Mouse (Mus musculus) CH12.LX (cell line): Measurements from ENCODE around the gene Gm4450. TPM values are rescaled to one million over a fixed set of nuclear protein-coding genes. Genes with fewer than 3 reads are reported as not detected.

Source experiments
- DNase-seq: peaks from one replicate; pipeline ENCODE4 v3.0.0-alpha.2; 2013; ENCODE audit errors: extremely low read depth
- H3K27ac ChIP-seq: 2 replicates; pipeline ENCODE4 v1.5.1; 2012; ENCODE audit warnings: low read depth, mild to moderate bottlenecking, control low read depth, moderate library complexity; ENCODE audit not compliant: insufficient read depth
- H3K27me3 ChIP-seq: replicated peaks from 2 replicates; pipeline ENCODE3; 2012; ENCODE audit warnings: inconsistent platforms
- H3K36me3 ChIP-seq, 2 experiments: replicated peaks in 1 of 2; 2 replicates each; pipeline versions ENCODE3 to v1.6.1; 2012; ENCODE audit warnings: inconsistent platforms in 1 of 2, low read length in 1 of 2, mild to moderate bottlenecking in 1 of 2, mixed read lengths in 1 of 2, moderate library complexity in 1 of 2; ENCODE audit not compliant: control insufficient read depth in 1 of 2, insufficient read depth in 1 of 2
- H3K4me1 ChIP-seq, 2 experiments: 2 replicates each; pipeline ENCODE4 v1.6.1; 2012; ENCODE audit warnings: inconsistent platforms in 1 of 2, moderate library complexity in 1 of 2; ENCODE audit not compliant: insufficient read depth in 2 of 2, control insufficient read depth in 1 of 2
- H3K4me2 ChIP-seq: 2 replicates; pipeline ENCODE4 v1.6.1; 2012; ENCODE audit warnings: low read depth, mild to moderate bottlenecking, control low read depth; ENCODE audit not compliant: poor library complexity, insufficient read depth, severe bottlenecking
- H3K4me3 ChIP-seq, 3 experiments: fragments of 150-350 bp in 1 of 3; sonication (generic) in 1 of 3; replicated peaks in 1 of 3; 2 replicates each; pipeline versions ENCODE3 to v1.5.1; 2011 to 2012; ENCODE audit warnings: low read depth in 2 of 3, low read length in 2 of 3, mild to moderate bottlenecking in 2 of 3, moderate library complexity in 2 of 3, control low read depth in 1 of 3, improper control_type of control experiment in 1 of 3, inconsistent platforms in 1 of 3, mixed read lengths in 1 of 3; ENCODE audit not compliant: poor library complexity in 1 of 3
- H3K79me2 ChIP-seq: replicated peaks from 2 replicates; pipeline ENCODE4 v1.6.1; 2012; ENCODE audit warnings: mild to moderate bottlenecking, moderate library complexity; ENCODE audit not compliant: control insufficient read depth, poor library complexity, insufficient read depth, severe bottlenecking; ENCODE audit errors: extremely low read depth
- H3K9ac ChIP-seq: 2 replicates; pipeline ENCODE4 v1.6.1; 2012; ENCODE audit warnings: low read depth, mild to moderate bottlenecking, control low read depth, moderate library complexity; ENCODE audit not compliant: insufficient read depth
- H3K9me3 ChIP-seq: replicated peaks from 2 replicates; pipeline ENCODE3; 2012; ENCODE audit warnings: low read length, inconsistent platforms, mixed read lengths
- CHD2 ChIP-seq: IDR thresholded peaks from 2 replicates; pipeline ENCODE4 v1.6.1; 2011; ENCODE audit warnings: low read length, improper control_type of control experiment
- CTCF ChIP-seq, 2 experiments: IDR thresholded peaks in 1 of 2; conservative IDR thresholded peaks in 1 of 2; 2 replicates each; pipeline ENCODE4 v1.5.1; 2011 to 2012; ENCODE audit warnings: low read depth in 2 of 2, low read length in 2 of 2, improper control_type of control experiment in 1 of 2, inconsistent platforms in 1 of 2, mild to moderate bottlenecking in 1 of 2, moderate library complexity in 1 of 2
- E2F4 ChIP-seq: IDR thresholded peaks from 2 replicates; pipeline ENCODE4 v1.6.1; 2011; ENCODE audit warnings: low read depth, low read length, improper control_type of control experiment; ENCODE audit not compliant: insufficient replicate concordance
- ELF1 ChIP-seq: IDR thresholded peaks from 2 replicates; pipeline ENCODE4 v1.6.1; 2014; ENCODE audit warnings: low read depth, mild to moderate bottlenecking, inconsistent platforms, low read length, improper control_type of control experiment
- GABPA ChIP-seq: IDR thresholded peaks from 2 replicates; pipeline ENCODE4 v1.6.1; 2012; ENCODE audit warnings: low read depth, low read length, improper control_type of control experiment, inconsistent platforms; ENCODE audit not compliant: insufficient replicate concordance
- IRF4 ChIP-seq: IDR thresholded peaks from 2 replicates; pipeline ENCODE4 v1.6.1; 2014; ENCODE audit warnings: low read depth, mild to moderate bottlenecking, inconsistent platforms, low read length, improper control_type of control experiment
- JUN ChIP-seq: IDR thresholded peaks from 2 replicates; pipeline ENCODE4 v1.6.1; 2011; ENCODE audit warnings: low read depth, mild to moderate bottlenecking, low read length, improper control_type of control experiment, moderate library complexity; ENCODE audit not compliant: insufficient read depth
- MAFK ChIP-seq: IDR thresholded peaks from 2 replicates; pipeline ENCODE4 v1.6.1; 2011; ENCODE audit warnings: low read length, improper control_type of control experiment; ENCODE audit not compliant: insufficient replicate concordance
- MAX ChIP-seq: IDR thresholded peaks from 2 replicates; pipeline ENCODE4 v1.6.1; 2011; ENCODE audit warnings: low read length, improper control_type of control experiment
- MEF2A ChIP-seq: IDR thresholded peaks from 2 replicates; pipeline ENCODE4 v1.6.1; 2014; ENCODE audit warnings: low read depth, mild to moderate bottlenecking, inconsistent platforms, low read length, improper control_type of control experiment, borderline replicate concordance
- POLR2A ChIP-seq: IDR thresholded peaks from 2 replicates; pipeline ENCODE4 v1.6.1; 2011; ENCODE audit warnings: low read depth, mild to moderate bottlenecking, improper control_type of control experiment, low read length
- SIN3A ChIP-seq: IDR thresholded peaks from 2 replicates; pipeline ENCODE4 v1.6.1; 2012; ENCODE audit warnings: low read length, improper control_type of control experiment, inconsistent platforms
- SMC3 ChIP-seq: IDR thresholded peaks from 2 replicates; pipeline ENCODE4 v1.6.1; 2011; ENCODE audit warnings: low read depth, low read length, improper control_type of control experiment
- TBP ChIP-seq: conservative IDR thresholded peaks from 2 replicates; pipeline ENCODE4 v1.6.1; 2011; ENCODE audit warnings: low read depth, low read length, improper control_type of control experiment
- UBTF ChIP-seq: IDR thresholded peaks from 2 replicates; pipeline ENCODE4 v1.6.1; 2012; ENCODE audit warnings: low read depth, mild to moderate bottlenecking, inconsistent platforms, low read length, improper control_type of control experiment, moderate library complexity
- USF1 ChIP-seq: IDR thresholded peaks from 2 replicates; pipeline ENCODE4 v1.6.1; 2014; ENCODE audit warnings: low read depth, mild to moderate bottlenecking, inconsistent platforms, low read length, improper control_type of control experiment
- USF2 ChIP-seq: conservative IDR thresholded peaks from 2 replicates; pipeline ENCODE4 v1.6.1; 2011; ENCODE audit warnings: low read depth, low read length, improper control_type of control experiment
- ZC3H11A ChIP-seq: IDR thresholded peaks from 2 replicates; pipeline ENCODE4 v1.6.1; 2012; ENCODE audit warnings: low read depth, mild to moderate bottlenecking, inconsistent platforms, low read length, improper control_type of control experiment
- ZKSCAN1 ChIP-seq: IDR thresholded peaks from 2 replicates; pipeline ENCODE4 v1.6.1; 2012; ENCODE audit warnings: low read depth, inconsistent platforms, low read length, improper control_type of control experiment, borderline replicate concordance
- ZMIZ1 ChIP-seq: IDR thresholded peaks from 2 replicates; pipeline ENCODE4 v1.6.1; 2012; ENCODE audit warnings: low read depth, mild to moderate bottlenecking, inconsistent platforms, low read length, improper control_type of control experiment
- ZNF384 ChIP-seq: IDR thresholded peaks from 2 replicates; pipeline ENCODE4 v1.6.1; 2012; ENCODE audit warnings: low read depth, low read length, improper control_type of control experiment, inconsistent platforms
- dilution Hi-C: fragments of 300-500 bp; cut with MboI; formaldehyde crosslinking; loops from 2 replicates; pipeline ENCODE4 v1.14.3; 2020; ENCODE audit warnings: low sequenced_read_pairs; ENCODE audit not compliant: extremely low pct_unique_long_range_greater_than_20kb, extremely low pct_ligation_motif_present
- in situ Hi-C: fragments of 300-500 bp; cut with MboI; formaldehyde crosslinking; loops from 3 replicates; pipeline ENCODE4 v1.14.3; 2019; ENCODE audit warnings: low sequenced_read_pairs, low pct_ligation_motif_present, low pct_unique_long_range_greater_than_20kb, mixed read lengths
- polyA plus RNA-seq: library from polyadenylated mRNA; unstranded; fragments of >175 nt; gene quantifications from 2 replicates; pipeline ENCODE4 v1.2.1, GENCODE M21; 2012; ENCODE audit warnings: low read depth; ENCODE audit not compliant: insufficient read length
- total RNA-seq, 2 experiments: library from RNA; depleted of rRNA; stranded (reverse); fragments of 300-350 nt in 1 of 2; fragments of >200 nt in 1 of 2; gene quantifications; 2 replicates each; pipeline ENCODE4 v1.2.3; 2012 to 2014

The Gm4450 gene
- total and polyA plus RNA-seq, 3 experiments = not detected

DNA sequence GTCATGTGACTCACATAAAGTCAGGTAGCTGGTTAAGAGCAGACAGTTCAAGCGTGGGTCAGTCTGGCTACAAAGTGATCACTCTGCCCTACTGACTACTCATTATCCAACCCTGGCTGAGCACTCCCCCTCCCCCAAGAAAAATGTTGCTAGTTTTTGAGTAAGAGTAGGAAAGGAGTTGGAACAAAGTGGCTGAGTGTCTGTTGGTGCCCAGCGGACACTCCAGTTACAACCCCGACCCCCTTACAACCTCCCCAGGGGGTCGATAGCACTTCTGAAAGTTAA, 37.2 kb downstream of the Gm4450 start:
- no peaks in the 10 kb centered on the region; the same call in 1 of the 2 replicates for H3K79me2 ChIP-seq
- no peak for DNase-seq
- in situ Hi-C loops = no loop called here
- no peak overlapping the region for H3K27ac ChIP-seq
- no peak overlapping the region for H3K9ac ChIP-seq
- H3K9me3 ChIP-seq = no peaks in the 10 kb centered on the region
- TF ChIP-seq SMC3 (no peak), MEF2A (no peak), JUN (no peak), ZKSCAN1 (no peak), GABPA (no peak), ZMIZ1 (no peak), ZC3H11A (no peak), TBP (no peak), POLR2A (no peak), MAX (no peak), MAFK (no peak), UBTF (no peak), USF2 (no peak), ELF1 (no peak), ZNF384 (no peak)
- H3K4me1 ChIP-seq = peaks cover 3 to 21% of the 10 kb centered on the region in 2 experiments
- no peak overlapping the region for H3K4me2 ChIP-seq
- no peaks in the 10 kb centered on the region for H3K27me3 ChIP-seq
- H3K36me3 ChIP-seq = no peaks in the 10 kb centered on the region
- dilution Hi-C loops = no loop called here
- no peak overlapping the region for H3K4me3 ChIP-seq

DNA sequence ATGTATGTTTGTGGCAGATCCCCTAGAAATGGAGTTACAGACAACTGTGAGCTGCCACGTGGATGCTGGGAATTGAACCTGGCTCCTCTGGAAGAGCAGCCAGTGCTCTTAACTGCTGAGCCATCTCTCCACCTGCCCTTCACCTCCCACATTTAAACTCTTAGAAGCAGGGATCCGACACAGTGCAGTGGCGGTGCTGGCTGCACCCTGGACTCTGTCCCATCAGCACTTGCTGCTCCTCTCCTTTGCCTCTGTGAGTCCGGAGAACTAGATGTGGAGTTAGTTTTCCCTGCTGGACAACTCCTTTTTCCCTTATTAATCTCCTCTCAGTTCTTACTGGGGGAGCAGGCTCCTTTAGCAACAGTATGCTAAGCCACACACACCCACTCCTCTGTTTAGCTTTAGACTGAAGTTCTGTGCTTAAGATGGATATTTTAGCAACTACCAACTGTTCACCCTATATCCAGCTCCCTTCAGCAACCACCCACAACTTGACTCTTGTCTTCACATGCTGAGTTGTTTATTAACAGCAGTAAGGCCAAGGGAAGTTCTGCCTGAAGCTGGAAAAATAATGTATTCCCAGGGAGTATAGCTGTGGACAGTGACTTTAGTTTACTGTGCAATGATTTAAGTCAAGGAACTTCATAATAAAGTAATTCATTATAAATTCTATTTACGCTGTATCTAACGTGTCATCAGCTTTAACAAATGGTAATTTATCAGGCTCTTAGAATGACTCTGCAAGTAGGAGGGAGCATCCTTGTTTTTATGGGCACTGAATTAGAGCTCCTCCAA, 37.7 kb downstream of the Gm4450 start:
- in situ Hi-C loops (no loop called here), dilution Hi-C loops (no loop called here)
- TF ChIP-seq E2F4 (no peak), CHD2 (no peak), USF1 (no peak), SIN3A (no peak), SMC3 (no peak), CTCF (conservative IDR thresholded peaks at IDR 0.05 in 1 of 2, IDR thresholded peaks at IDR 0.05 in 1 of 2; ENCODE audit: low read depth in 2 of 2, low read length in 2 of 2) (no peak), IRF4 (no peak), MAFK (no peak), MEF2A (no peak)

More for the DNA sequence above, 37.7 kb downstream of the Gm4450 start:
- Histone ChIP-seq H3K79me2 (no peaks in the 10 kb centered on the region; the same call in 1 of the 2 replicates), H3K27ac (no peak overlapping the region), H3K36me3 (no peaks in the 10 kb centered on the region), H3K4me1 (peaks cover 3 to 19% of the 10 kb centered on the region in 2 experiments), H3K4me2 (no peak overlapping the region), H3K9me3 (no peaks in the 10 kb centered on the region), H3K27me3 (no peaks in the 10 kb centered on the region), H3K9ac (no peak overlapping the region), H3K4me3 (no peak overlapping the region)
- DNase-seq = no peak
